Mouse (Mus musculus): ENCODE measurements around the gene Tpst1. TPM values are rescaled to one million over a fixed set of nuclear protein-coding genes. Genes with fewer than 3 reads are reported as not detected.

Tpst1 gene
- polyA plus RNA-seq, 1 experiment from 2014 or later = 70.7 TPM

DNA sequence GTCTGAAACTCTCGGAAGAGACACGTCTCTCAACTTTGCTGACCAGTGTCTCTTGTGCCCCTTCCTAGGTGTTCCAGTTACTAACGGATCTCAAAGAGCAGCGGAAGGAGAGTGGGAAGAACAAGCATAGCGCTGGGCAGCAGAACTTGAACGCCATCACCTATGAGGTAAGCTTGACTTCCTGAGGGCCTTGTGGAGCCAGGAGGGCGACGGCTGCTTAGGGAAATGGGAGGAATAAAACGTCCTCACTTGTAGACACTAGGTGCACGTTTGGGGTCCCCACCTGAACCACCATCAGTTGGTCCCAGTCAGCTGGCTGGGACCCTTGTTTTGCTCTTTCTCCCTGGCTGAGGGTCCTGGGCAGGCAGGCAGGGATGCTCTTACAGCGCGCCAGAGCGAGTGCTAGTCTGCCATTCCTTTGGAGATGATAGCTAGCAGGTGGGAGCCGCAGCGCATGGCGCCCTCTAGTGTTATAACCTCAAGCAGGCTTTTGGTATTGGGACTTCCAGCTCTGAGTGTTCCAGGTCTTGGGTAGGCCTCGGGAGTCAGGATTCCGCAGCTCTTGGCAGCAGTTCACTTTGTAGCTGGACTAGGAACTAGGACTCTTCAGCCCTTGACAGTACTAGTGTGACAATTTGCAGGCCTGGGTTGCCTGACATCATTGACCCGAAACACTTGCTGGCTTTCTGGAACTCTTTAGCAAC is 35.2 kb upstream of the Tpst1 start:
- 71% methylated on average over 19 of the region's 19 CpGs for WGBS
- peak; percentile 52; the same call in 1 of the 2 replicates for ATAC-seq (ENCODE audit: low FRiP score, low TSS enrichment)
- Histone ChIP-seq H3K36me3 (ENCODE audit: control insufficient read depth, insufficient read depth, low read length) (peaks cover 47% of the 10 kb centered on the region), H3K4me2 (replicated peaks; ENCODE audit: low read depth, low read length) (no peak overlapping the region), H3K4me3 (ENCODE audit: low read length) (no peak overlapping the region), H3K27me3 (ENCODE audit: control insufficient read depth, insufficient read depth, low read length) (no peaks in the 10 kb centered on the region), H3K4me1 (ENCODE audit: control insufficient read depth, insufficient read depth, low read length) (no peaks in the 10 kb centered on the region), H3K9ac (ENCODE audit: low read depth, low read length) (no peak overlapping the region), H3K9me3 (ENCODE audit: control insufficient read depth, low read length) (no peaks in the 10 kb centered on the region), H3K27ac (ENCODE audit: low read depth, low read length) (no peak overlapping the region)

DNA sequence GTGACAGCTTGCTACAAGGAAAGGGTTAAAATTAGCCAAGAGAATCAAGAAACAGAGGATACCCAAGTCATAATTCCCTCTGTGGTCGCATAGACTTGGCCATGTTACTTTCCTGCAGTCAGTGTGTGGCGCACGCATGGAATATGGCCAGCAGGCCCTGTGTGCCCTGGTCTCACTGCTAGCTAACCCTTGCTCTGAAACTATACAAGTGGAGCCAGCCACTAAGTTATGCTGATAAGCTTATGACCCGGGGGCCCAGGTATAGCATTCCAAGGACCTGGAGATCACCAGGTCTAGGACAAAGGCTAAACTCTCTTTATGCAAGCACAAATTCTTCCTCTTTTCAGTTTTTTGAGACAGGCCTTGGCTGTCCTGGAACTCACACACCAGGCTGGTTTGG is 32.3 kb upstream of the Tpst1 start:
- 95% methylated on average over 4 of the region's 4 CpGs for WGBS
- Histone ChIP-seq H3K9ac (ENCODE audit: low read depth, low read length) (no peak overlapping the region), H3K36me3 (ENCODE audit: control insufficient read depth, insufficient read depth, low read length) (peaks cover 62% of the 10 kb centered on the region), H3K4me1 (ENCODE audit: control insufficient read depth, insufficient read depth, low read length) (no peaks in the 10 kb centered on the region), H3K27me3 (ENCODE audit: control insufficient read depth, insufficient read depth, low read length) (no peaks in the 10 kb centered on the region), H3K4me3 (ENCODE audit: low read length) (no peak overlapping the region), H3K9me3 (ENCODE audit: control insufficient read depth, low read length) (no peaks in the 10 kb centered on the region), H3K4me2 (replicated peaks; ENCODE audit: low read depth, low read length) (no peak overlapping the region), H3K27ac (ENCODE audit: low read depth, low read length) (no peak overlapping the region)
- no peak for ATAC-seq (ENCODE audit: low FRiP score, low TSS enrichment)

DNA sequence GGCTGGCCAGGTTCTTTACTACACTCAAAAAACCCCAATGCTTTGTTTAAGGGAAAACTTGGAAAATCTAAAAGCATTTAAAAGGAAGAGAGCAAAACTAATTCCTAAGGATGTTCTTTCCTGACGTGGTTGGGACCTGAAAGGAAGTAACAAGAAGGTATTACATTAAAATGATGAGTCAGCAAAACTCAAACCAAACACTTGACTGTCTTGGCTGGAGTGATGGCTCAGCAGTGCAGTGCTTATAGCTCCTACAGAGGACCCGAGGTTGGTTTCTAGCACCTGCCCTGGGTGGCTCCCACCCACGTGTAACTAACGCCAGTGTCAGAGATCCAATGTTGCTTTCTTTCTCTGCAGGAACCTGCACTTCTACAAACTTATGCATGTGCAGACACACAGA is 31.9 kb upstream of the Tpst1 start:
- Histone ChIP-seq H3K4me2 (replicated peaks; ENCODE audit: low read depth, low read length) (no peak overlapping the region), H3K27me3 (ENCODE audit: control insufficient read depth, insufficient read depth, low read length) (no peaks in the 10 kb centered on the region), H3K4me3 (ENCODE audit: low read length) (no peak overlapping the region), H3K4me1 (ENCODE audit: control insufficient read depth, insufficient read depth, low read length) (no peaks in the 10 kb centered on the region), H3K27ac (ENCODE audit: low read depth, low read length) (no peak overlapping the region), H3K9ac (ENCODE audit: low read depth, low read length) (no peak overlapping the region), H3K9me3 (ENCODE audit: control insufficient read depth, low read length) (no peaks in the 10 kb centered on the region), H3K36me3 (ENCODE audit: control insufficient read depth, insufficient read depth, low read length) (peaks cover 62% of the 10 kb centered on the region)
- WGBS = 82% methylated on average over 4 of the region's 4 CpGs
- ATAC-seq (ENCODE audit: low FRiP score, low TSS enrichment) = no peak

DNA sequence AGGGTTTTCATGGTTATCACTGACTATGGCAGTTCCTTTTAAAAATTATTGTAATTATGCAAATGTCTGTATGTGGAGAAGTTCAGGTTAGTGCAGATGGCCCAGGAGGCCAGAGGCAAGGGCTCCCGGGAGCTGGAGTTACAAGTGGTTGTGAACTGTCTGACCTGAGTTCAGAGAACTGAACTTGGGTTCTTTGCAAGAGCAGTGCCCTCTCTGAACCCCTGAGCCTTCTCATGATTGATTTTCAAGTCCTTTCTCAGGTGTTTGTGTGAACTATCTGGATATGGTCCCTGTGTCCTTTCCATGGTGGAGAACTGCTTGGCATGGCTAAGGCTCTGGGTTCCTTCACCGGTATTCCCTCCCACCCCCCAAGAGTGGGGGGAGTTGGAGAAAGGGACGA is 29.4 kb upstream of the Tpst1 start:
- peaks cover 62% of the 10 kb centered on the region for H3K36me3 ChIP-seq (ENCODE audit: control insufficient read depth, insufficient read depth, low read length)

DNA sequence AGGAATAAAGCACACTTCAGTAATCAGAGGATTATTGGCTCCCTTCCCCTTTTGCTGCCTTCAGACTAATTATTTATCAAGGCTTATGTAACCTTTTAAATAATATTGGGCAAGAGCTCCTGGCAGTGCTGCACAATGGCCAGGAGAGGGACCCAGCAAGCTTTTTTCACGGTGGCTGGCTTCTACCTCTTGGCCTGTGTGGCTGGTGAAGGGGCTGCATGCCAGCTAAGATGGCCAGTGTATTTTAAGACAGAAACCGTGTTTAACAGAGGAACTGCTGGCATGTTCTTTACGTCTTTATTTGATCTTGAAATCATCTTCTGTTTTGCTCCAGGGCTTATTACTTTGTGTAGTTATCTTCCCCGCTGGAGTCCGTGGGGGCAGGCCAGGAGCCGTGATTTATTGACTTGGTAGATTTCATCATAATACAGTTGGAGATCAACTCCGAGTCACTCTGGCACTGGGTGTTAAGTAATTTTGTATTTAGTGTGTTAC is 28.9 kb upstream of the Tpst1 start:
- Histone ChIP-seq H3K27me3 (ENCODE audit: control insufficient read depth, insufficient read depth, low read length) (no peaks in the 10 kb centered on the region), H3K36me3 (ENCODE audit: control insufficient read depth, insufficient read depth, low read length) (peaks cover 65% of the 10 kb centered on the region), H3K27ac (ENCODE audit: low read depth, low read length) (no peak overlapping the region), H3K4me2 (replicated peaks; ENCODE audit: low read depth, low read length) (no peak overlapping the region), H3K9ac (ENCODE audit: low read depth, low read length) (no peak overlapping the region), H3K4me1 (ENCODE audit: control insufficient read depth, insufficient read depth, low read length) (no peaks in the 10 kb centered on the region), H3K9me3 (ENCODE audit: control insufficient read depth, low read length) (no peaks in the 10 kb centered on the region), H3K4me3 (ENCODE audit: low read length) (no peak overlapping the region)
- ATAC-seq (ENCODE audit: low FRiP score, low TSS enrichment) = no peak
- WGBS = 66% methylated on average over 7 of the region's 7 CpGs

More for the DNA sequence above, 29.4 kb upstream of the Tpst1 start:
- Histone ChIP-seq H3K27ac (ENCODE audit: low read depth, low read length) (no peak overlapping the region), H3K4me1 (ENCODE audit: control insufficient read depth, insufficient read depth, low read length) (no peaks in the 10 kb centered on the region), H3K9ac (ENCODE audit: low read depth, low read length) (no peak overlapping the region), H3K9me3 (ENCODE audit: control insufficient read depth, low read length) (no peaks in the 10 kb centered on the region), H3K4me2 (replicated peaks; ENCODE audit: low read depth, low read length) (no peak overlapping the region), H3K4me3 (ENCODE audit: low read length) (no peak overlapping the region), H3K27me3 (ENCODE audit: control insufficient read depth, insufficient read depth, low read length) (no peaks in the 10 kb centered on the region)
- 90% methylated on average over 3 of the region's 3 CpGs for WGBS
- no peak for ATAC-seq (ENCODE audit: low FRiP score, low TSS enrichment)

DNA sequence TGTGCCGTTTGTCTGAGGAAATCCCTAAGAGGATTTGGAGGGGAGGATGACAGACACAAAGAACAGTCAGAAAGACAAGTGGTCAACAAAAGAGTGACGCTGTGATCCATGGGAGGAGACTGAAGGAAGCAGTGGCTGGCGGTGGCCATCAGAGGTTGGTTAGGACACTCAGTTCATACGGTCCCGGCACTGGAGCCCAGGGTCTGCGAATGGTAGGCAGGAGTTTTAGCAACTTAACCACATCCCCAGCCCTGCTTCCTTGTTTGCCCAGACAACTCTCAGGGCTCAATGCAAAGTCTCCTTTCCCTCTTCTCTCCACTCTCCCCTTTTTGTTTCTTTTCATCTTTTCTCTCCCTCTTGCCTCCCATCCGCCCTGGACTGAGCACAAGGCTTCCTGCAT is 27.0 kb upstream of the Tpst1 start:
- no peaks in the 10 kb centered on the region for H3K27me3 ChIP-seq (ENCODE audit: control insufficient read depth, insufficient read depth, low read length)
- no peaks in the 10 kb centered on the region for H3K4me1 ChIP-seq (ENCODE audit: control insufficient read depth, insufficient read depth, low read length)
- no peak overlapping the region for H3K4me3 ChIP-seq (ENCODE audit: low read length)
- H3K27ac ChIP-seq (ENCODE audit: low read depth, low read length) = no peak overlapping the region
- H3K9ac ChIP-seq (ENCODE audit: low read depth, low read length) = no peak overlapping the region
- ATAC-seq (ENCODE audit: low FRiP score, low TSS enrichment) = no peak
- no peak overlapping the region for H3K4me2 ChIP-seq (replicated peaks; ENCODE audit: low read depth, low read length)
- WGBS = 91% methylated on average over 7 of the region's 7 CpGs
- H3K9me3 ChIP-seq (ENCODE audit: control insufficient read depth, low read length) = no peaks in the 10 kb centered on the region
- peaks cover 60% of the 10 kb centered on the region for H3K36me3 ChIP-seq (ENCODE audit: control insufficient read depth, insufficient read depth, low read length)

DNA sequence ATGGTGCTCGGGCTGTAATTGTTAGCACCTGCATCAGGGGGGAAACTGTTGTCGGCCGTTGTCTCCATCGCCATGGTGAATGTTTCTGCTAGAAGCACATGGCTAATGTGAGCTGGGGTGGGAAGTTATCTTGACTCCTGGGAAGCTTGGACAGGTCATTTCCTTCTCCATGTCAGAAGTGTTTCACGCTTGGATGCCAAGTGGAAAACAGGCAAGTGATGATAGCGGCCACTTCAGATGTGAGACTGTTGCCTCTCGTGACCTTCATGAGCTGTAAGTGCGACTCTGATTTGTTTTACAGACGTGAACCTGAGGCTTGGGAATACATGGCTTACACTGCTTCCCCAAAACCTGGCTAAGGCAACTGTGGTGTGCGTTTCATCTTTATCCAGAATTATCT is 26.5 kb upstream of the Tpst1 start:
- Histone ChIP-seq H3K27me3 (ENCODE audit: control insufficient read depth, insufficient read depth, low read length) (no peaks in the 10 kb centered on the region), H3K9ac (ENCODE audit: low read depth, low read length) (no peak overlapping the region), H3K9me3 (ENCODE audit: control insufficient read depth, low read length) (no peaks in the 10 kb centered on the region), H3K4me3 (ENCODE audit: low read length) (no peak overlapping the region), H3K27ac (ENCODE audit: low read depth, low read length) (no peak overlapping the region), H3K36me3 (ENCODE audit: control insufficient read depth, insufficient read depth, low read length) (peaks cover 56% of the 10 kb centered on the region), H3K4me1 (ENCODE audit: control insufficient read depth, insufficient read depth, low read length) (no peaks in the 10 kb centered on the region), H3K4me2 (replicated peaks; ENCODE audit: low read depth, low read length) (no peak overlapping the region)
- ATAC-seq (ENCODE audit: low FRiP score, low TSS enrichment) = no peak
- WGBS = 81% methylated on average over 10 of the region's 10 CpGs

DNA sequence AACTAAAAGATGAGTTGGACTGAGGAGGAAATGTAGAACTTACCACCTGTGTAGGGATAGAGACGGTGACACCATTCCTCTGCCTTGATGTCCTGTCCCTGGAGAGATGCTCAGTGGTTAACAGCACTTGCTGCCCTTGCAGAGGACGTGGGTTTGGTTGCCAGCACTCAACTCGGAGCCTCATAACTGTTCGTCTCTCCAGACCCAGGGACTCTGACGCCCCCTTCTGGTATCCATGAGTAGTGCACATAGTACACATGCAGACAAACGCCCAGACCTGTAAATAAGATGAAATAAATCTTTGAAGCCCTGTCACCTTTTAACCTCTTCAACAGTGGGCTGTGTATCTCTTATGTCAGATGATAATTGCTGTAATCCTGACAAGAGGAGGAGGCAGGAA is 26.1 kb upstream of the Tpst1 start:
- H3K36me3 ChIP-seq (ENCODE audit: control insufficient read depth, insufficient read depth, low read length) = peaks cover 52% of the 10 kb centered on the region
- no peak overlapping the region for H3K9ac ChIP-seq (ENCODE audit: low read depth, low read length)
- no peak overlapping the region for H3K27ac ChIP-seq (ENCODE audit: low read depth, low read length)
- no peak overlapping the region for H3K4me3 ChIP-seq (ENCODE audit: low read length)
- no peaks in the 10 kb centered on the region for H3K27me3 ChIP-seq (ENCODE audit: control insufficient read depth, insufficient read depth, low read length)
- H3K4me2 ChIP-seq (replicated peaks; ENCODE audit: low read depth, low read length) = no peak overlapping the region
- no peak for ATAC-seq (ENCODE audit: low FRiP score, low TSS enrichment)
- H3K4me1 ChIP-seq (ENCODE audit: control insufficient read depth, insufficient read depth, low read length) = no peaks in the 10 kb centered on the region
- H3K9me3 ChIP-seq (ENCODE audit: control insufficient read depth, low read length) = no peaks in the 10 kb centered on the region
- 82% methylated on average over 6 of the region's 6 CpGs for WGBS

DNA sequence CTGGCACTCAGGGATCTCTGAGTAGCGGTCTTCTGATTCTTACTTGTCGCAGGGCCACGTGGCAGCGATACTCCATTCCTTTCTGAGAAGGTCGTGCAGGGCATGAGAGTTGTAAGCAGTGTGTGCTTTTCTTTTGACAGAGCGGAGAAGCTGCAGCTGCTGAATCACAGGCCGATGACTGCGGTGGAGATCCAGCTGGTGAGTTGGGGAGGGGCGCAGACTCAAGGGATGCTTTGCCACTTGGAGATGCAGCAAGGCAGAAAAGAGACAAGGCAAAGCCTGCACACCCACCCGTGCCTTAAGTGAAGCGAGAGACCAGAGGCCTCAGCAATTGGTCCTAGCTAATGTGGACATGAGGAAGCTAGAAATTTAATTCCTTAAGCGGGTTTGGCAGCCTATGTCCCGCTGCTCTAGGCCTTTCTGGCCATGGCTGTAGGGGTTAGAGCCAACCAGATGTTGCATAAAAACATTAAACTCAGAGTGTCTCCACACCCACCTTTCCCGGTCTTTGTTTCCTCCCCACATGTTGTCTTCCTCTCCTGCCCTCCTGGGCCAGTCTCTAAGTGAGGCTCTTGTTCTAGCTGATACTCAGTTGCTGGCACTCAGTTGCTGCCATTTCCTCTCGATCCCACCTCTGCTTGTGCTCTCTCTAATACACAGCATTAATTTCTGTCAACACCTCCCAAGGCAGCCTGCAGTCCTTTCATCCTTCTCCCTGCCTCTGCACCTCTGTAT is 24.2 kb upstream of the Tpst1 start:
- no peak overlapping the region for H3K4me2 ChIP-seq (replicated peaks; ENCODE audit: low read depth, low read length)
- no peaks in the 10 kb centered on the region for H3K9me3 ChIP-seq (ENCODE audit: control insufficient read depth, low read length)
- ATAC-seq (ENCODE audit: low FRiP score, low TSS enrichment) = peak; percentile 43; the same call in 1 of the 2 replicates
- H3K27ac ChIP-seq (ENCODE audit: low read depth, low read length) = peak overlapping the region; percentile 30; the same call in 1 of the 2 replicates
- H3K27me3 ChIP-seq (ENCODE audit: control insufficient read depth, insufficient read depth, low read length) = no peaks in the 10 kb centered on the region
- H3K36me3 ChIP-seq (ENCODE audit: control insufficient read depth, insufficient read depth, low read length) = peaks cover 47% of the 10 kb centered on the region
- 70% methylated on average over 15 of the region's 15 CpGs for WGBS
- H3K4me3 ChIP-seq (ENCODE audit: low read length) = no peak overlapping the region
- no peak overlapping the region for H3K9ac ChIP-seq (ENCODE audit: low read depth, low read length)
- H3K4me1 ChIP-seq (ENCODE audit: control insufficient read depth, insufficient read depth, low read length) = no peaks in the 10 kb centered on the region

Measured in kidney, embryonic 14.5 days (tissue).